Mouse (Mus musculus): ENCODE results near the gene Spata7. TPM values are rescaled to one million over a fixed set of nuclear protein-coding genes. Genes with fewer than 3 reads are reported as not detected.

The Spata7 gene
- polyA plus RNA-seq, 1 experiment from 2014 or later = 6.2 TPM

- no peak for TF ChIP-seq EP300 (IDR thresholded peaks at IDR 0.05)
- no peak for TF ChIP-seq CTCF (IDR thresholded peaks at IDR 0.05)
- WGBS = 84% methylated on average over 10 of the region's 10 CpGs
- H3K36me3 ChIP-seq (ENCODE audit: insufficient read depth, low read length) = 0 out of 2 replicates have a peak, but pooled peaks cover 9% of the 10 kb centered on the region
These were observed 76.0 kb downstream of the Spata7 start for GRCm38 (mm10) chr12:98703961-98704360.

GRCm38 (mm10) chr12:98712819-98713218, 84.9 kb downstream of the Spata7 start:
- Histone ChIP-seq H3K27ac (ENCODE audit: low read length) (peak overlapping the region; percentile 71), H3K36me3 (ENCODE audit: insufficient read depth, low read length) (0 out of 2 replicates have a peak, but pooled peaks cover 5% of the 10 kb centered on the region), H3K4me1 (ENCODE audit: insufficient read depth, low read depth, low read length) (peaks cover 7% of the 10 kb centered on the region; the same call in 1 of the 2 replicates), H3K4me2 (replicated peaks; ENCODE audit: low read depth, low read length) (peak overlapping the region; percentile 27; the same call in 1 of the 2 replicates), H3K9me3 (ENCODE audit: low read length) (no peaks in the 10 kb centered on the region), H3K9ac (replicated peaks; ENCODE audit: low read depth) (no peak overlapping the region), H3K4me3 (ENCODE audit: low read depth, low read length) (no peak overlapping the region), H3K27me3 (replicated peaks; ENCODE audit: insufficient read depth, low read length) (no peaks in the 10 kb centered on the region)
- 54% methylated on average over 6 of the region's 6 CpGs for WGBS
- DNase-seq (ENCODE audit: low spot score) (peak; percentile 76), ATAC-seq (peak; percentile 73)
- no peak for TF ChIP-seq EP300 (IDR thresholded peaks at IDR 0.05)

More at GRCm38 (mm10) chr12:98703961-98704360, 76.0 kb downstream of the Spata7 start:
- Histone ChIP-seq H3K27me3 (replicated peaks; ENCODE audit: insufficient read depth, low read length) (no peaks in the 10 kb centered on the region), H3K4me1 (ENCODE audit: insufficient read depth, low read depth, low read length) (no peaks in the 10 kb centered on the region), H3K9ac (replicated peaks; ENCODE audit: low read depth) (no peak overlapping the region), H3K4me3 (ENCODE audit: low read depth, low read length) (no peak overlapping the region), H3K27ac (ENCODE audit: low read length) (no peak overlapping the region), H3K4me2 (replicated peaks; ENCODE audit: low read depth, low read length) (no peak overlapping the region), H3K9me3 (ENCODE audit: low read length) (no peaks in the 10 kb centered on the region)
- DNase-seq (ENCODE audit: low spot score) (no peak), ATAC-seq (no peak)

DNA sequence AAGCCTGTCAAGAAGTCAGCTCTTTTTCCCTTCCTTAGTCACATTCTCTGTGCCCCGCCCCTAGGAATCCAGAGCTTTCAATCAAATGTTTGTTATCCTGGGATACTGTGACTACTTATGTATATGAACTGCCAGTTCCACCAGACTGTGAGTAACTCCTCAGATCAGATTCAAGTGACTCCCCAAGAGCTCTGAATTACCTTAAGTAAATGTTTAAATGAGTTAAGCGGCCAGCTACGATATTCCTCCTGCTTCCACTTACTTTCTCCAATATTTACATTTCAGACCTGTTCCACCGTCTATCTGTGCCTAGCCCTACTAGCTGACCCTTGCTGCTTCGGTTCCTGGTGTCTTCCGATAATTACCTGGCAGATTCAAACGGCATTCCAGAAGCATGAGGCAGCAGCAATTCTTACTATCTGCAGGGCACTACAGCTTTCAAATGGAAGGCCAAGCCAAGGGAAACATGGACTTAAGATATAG, 85.7 kb downstream of the Spata7 start:
- Histone ChIP-seq H3K9ac (replicated peaks; ENCODE audit: low read depth) (no peak overlapping the region), H3K4me1 (ENCODE audit: insufficient read depth, low read depth, low read length) (peaks cover 7% of the 10 kb centered on the region; the same call in 1 of the 2 replicates), H3K27me3 (replicated peaks; ENCODE audit: insufficient read depth, low read length) (no peaks in the 10 kb centered on the region), H3K4me2 (replicated peaks; ENCODE audit: low read depth, low read length) (peak overlapping the region; percentile 27; the same call in 1 of the 2 replicates), H3K9me3 (ENCODE audit: low read length) (no peaks in the 10 kb centered on the region), H3K27ac (ENCODE audit: low read length) (peak overlapping the region; percentile 71), H3K4me3 (ENCODE audit: low read depth, low read length) (no peak overlapping the region), H3K36me3 (ENCODE audit: insufficient read depth, low read length) (0 out of 2 replicates have a peak, but pooled peaks cover 1% of the 10 kb centered on the region)
- TF ChIP-seq CTCF (IDR thresholded peaks at IDR 0.05) (no peak), EP300 (IDR thresholded peaks at IDR 0.05) (peak; percentile 96)
- peak; percentile 93 for DNase-seq (ENCODE audit: low spot score)
- WGBS = 24% methylated on average over 7 of the region's 7 CpGs
- ATAC-seq = peak; percentile 94

DNA sequence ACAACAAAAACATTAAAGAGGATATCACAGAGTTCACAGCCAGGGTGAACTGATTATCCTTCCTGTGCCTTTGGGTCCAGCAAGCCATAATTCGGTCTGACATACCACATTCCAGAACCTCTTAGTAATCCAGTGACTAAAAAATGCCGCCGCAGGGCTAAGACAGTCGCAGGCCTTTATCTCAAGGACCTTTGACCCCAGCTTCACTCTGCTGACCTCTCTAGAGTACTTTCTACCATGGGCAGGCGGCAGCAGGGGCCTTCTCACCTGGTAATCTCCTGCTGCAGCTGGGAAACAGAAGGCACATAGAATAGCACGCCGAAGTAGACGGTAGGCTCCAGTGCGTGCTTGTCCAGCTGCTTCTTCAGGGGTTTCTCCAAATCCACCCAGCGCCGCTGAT, 86.8 kb downstream of the Spata7 start:
- Histone ChIP-seq H3K9ac (replicated peaks; ENCODE audit: low read depth) (no peak overlapping the region), H3K4me2 (replicated peaks; ENCODE audit: low read depth, low read length) (no peak overlapping the region)
- no peak for DNase-seq (ENCODE audit: low spot score)

DNA sequence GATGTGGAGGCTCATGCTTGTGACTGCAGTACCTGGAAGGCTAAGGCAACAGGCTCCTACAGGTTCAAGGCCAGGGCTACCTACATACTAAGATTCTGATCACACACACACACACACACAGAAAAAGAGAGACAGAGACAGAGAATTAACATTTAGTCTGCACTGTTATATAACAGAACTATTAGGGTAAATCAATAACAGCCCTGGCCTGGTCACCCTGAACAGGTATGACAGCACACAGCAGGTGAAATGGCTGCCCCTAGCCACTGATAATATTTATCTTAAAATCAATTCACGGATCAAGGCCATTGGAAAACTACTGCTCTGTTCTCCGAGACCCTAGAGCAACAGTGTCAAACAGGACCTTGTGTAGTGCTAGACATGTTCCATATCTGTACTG, 88.2 kb downstream of the Spata7 start:
- H3K27me3 ChIP-seq (replicated peaks; ENCODE audit: insufficient read depth, low read length) = no peaks in the 10 kb centered on the region
- H3K4me3 ChIP-seq (ENCODE audit: low read depth, low read length) = no peak overlapping the region
- ATAC-seq (no peak), DNase-seq (ENCODE audit: low spot score) (no peak)
- no peak for TF ChIP-seq EP300 (IDR thresholded peaks at IDR 0.05)
- TF ChIP-seq CTCF (IDR thresholded peaks at IDR 0.05) = no peak
- H3K27ac ChIP-seq (ENCODE audit: low read length) = no peak overlapping the region
- no peak overlapping the region for H3K4me2 ChIP-seq (replicated peaks; ENCODE audit: low read depth, low read length)
- no peak overlapping the region for H3K9ac ChIP-seq (replicated peaks; ENCODE audit: low read depth)
- H3K9me3 ChIP-seq (ENCODE audit: low read length) = no peaks in the 10 kb centered on the region
- no peaks in the 10 kb centered on the region for H3K36me3 ChIP-seq (ENCODE audit: insufficient read depth, low read length)
- H3K4me1 ChIP-seq (ENCODE audit: insufficient read depth, low read depth, low read length) = peaks cover 7% of the 10 kb centered on the region; the same call in 1 of the 2 replicates
- WGBS = 76% methylated on average over 2 of the region's 2 CpGs

More for the DNA sequence above, 86.8 kb downstream of the Spata7 start:
- ATAC-seq = no peak
- no peaks in the 10 kb centered on the region for H3K9me3 ChIP-seq (ENCODE audit: low read length)
- no peaks in the 10 kb centered on the region for H3K36me3 ChIP-seq (ENCODE audit: insufficient read depth, low read length)
- WGBS = 23% methylated on average over 11 of the region's 11 CpGs
- H3K4me3 ChIP-seq (ENCODE audit: low read depth, low read length) = no peak overlapping the region
- peaks cover 7% of the 10 kb centered on the region; the same call in 1 of the 2 replicates for H3K4me1 ChIP-seq (ENCODE audit: insufficient read depth, low read depth, low read length)
- no peaks in the 10 kb centered on the region for H3K27me3 ChIP-seq (replicated peaks; ENCODE audit: insufficient read depth, low read length)
- peak overlapping the region; percentile 60 for H3K27ac ChIP-seq (ENCODE audit: low read length)
- TF ChIP-seq EP300 (IDR thresholded peaks at IDR 0.05) = peak; percentile 24; the same call in 1 of the 2 replicates
- TF ChIP-seq CTCF (IDR thresholded peaks at IDR 0.05) = no peak

Other genes starting within 250 kb of the Spata7 start
- 0.05 and 0.06 TPM in 2 replicates for gene Kcnk10, start 49.8 kb upstream of the Spata7 start, polyA plus RNA-seq (2015; fragmentation: Nextera tagmentation; extraction: Ambion mirVana)
- gene Ptpn21, start 109.2 kb downstream of the Spata7 start, polyA plus RNA-seq (2015; fragmentation: Nextera tagmentation; extraction: Ambion mirVana) = 10.0 and 10.3 TPM in 2 replicates
- gene Zc3h14, start 118.8 kb downstream of the Spata7 start, polyA plus RNA-seq (2015; fragmentation: Nextera tagmentation; extraction: Ambion mirVana) = 61.7 and 64.5 TPM in 2 replicates